Mouse (Mus musculus) CH12.LX (cell line): ENCODE results near the gene Slc13a4. TPM values are rescaled to one million over a fixed set of nuclear protein-coding genes. Genes with fewer than 3 reads are reported as not detected.

Experiments
- DNase-seq: peaks from one replicate; pipeline ENCODE4 v3.0.0-alpha.2; 2013; ENCODE audit errors: extremely low read depth
- H3K27ac ChIP-seq: 2 replicates; pipeline ENCODE4 v1.5.1; 2012; ENCODE audit warnings: low read depth, mild to moderate bottlenecking, control low read depth, moderate library complexity; ENCODE audit not compliant: insufficient read depth
- H3K27me3 ChIP-seq: replicated peaks from 2 replicates; pipeline ENCODE3; 2012; ENCODE audit warnings: inconsistent platforms
- H3K36me3 ChIP-seq, 2 experiments: replicated peaks in 1 of 2; 2 replicates each; pipeline versions ENCODE3 to v1.6.1; 2012; ENCODE audit warnings: inconsistent platforms in 1 of 2, low read length in 1 of 2, mild to moderate bottlenecking in 1 of 2, mixed read lengths in 1 of 2, moderate library complexity in 1 of 2; ENCODE audit not compliant: control insufficient read depth in 1 of 2, insufficient read depth in 1 of 2
- H3K4me1 ChIP-seq, 2 experiments: 2 replicates each; pipeline ENCODE4 v1.6.1; 2012; ENCODE audit warnings: inconsistent platforms in 1 of 2, moderate library complexity in 1 of 2; ENCODE audit not compliant: insufficient read depth in 2 of 2, control insufficient read depth in 1 of 2
- H3K4me2 ChIP-seq: 2 replicates; pipeline ENCODE4 v1.6.1; 2012; ENCODE audit warnings: low read depth, mild to moderate bottlenecking, control low read depth; ENCODE audit not compliant: poor library complexity, insufficient read depth, severe bottlenecking
- H3K4me3 ChIP-seq, 3 experiments: fragments of 150-350 bp in 1 of 3; sonication (generic) in 1 of 3; replicated peaks in 1 of 3; 2 replicates each; pipeline versions ENCODE3 to v1.5.1; 2011 to 2012; ENCODE audit warnings: low read depth in 2 of 3, low read length in 2 of 3, mild to moderate bottlenecking in 2 of 3, moderate library complexity in 2 of 3, control low read depth in 1 of 3, improper control_type of control experiment in 1 of 3, inconsistent platforms in 1 of 3, mixed read lengths in 1 of 3; ENCODE audit not compliant: poor library complexity in 1 of 3
- H3K79me2 ChIP-seq: replicated peaks from 2 replicates; pipeline ENCODE4 v1.6.1; 2012; ENCODE audit warnings: mild to moderate bottlenecking, moderate library complexity; ENCODE audit not compliant: control insufficient read depth, poor library complexity, insufficient read depth, severe bottlenecking; ENCODE audit errors: extremely low read depth
- H3K9ac ChIP-seq: 2 replicates; pipeline ENCODE4 v1.6.1; 2012; ENCODE audit warnings: low read depth, mild to moderate bottlenecking, control low read depth, moderate library complexity; ENCODE audit not compliant: insufficient read depth
- H3K9me3 ChIP-seq: replicated peaks from 2 replicates; pipeline ENCODE3; 2012; ENCODE audit warnings: low read length, inconsistent platforms, mixed read lengths
- CTCF ChIP-seq, 2 experiments: IDR thresholded peaks in 1 of 2; conservative IDR thresholded peaks in 1 of 2; 2 replicates each; pipeline ENCODE4 v1.5.1; 2011 to 2012; ENCODE audit warnings: low read depth in 2 of 2, low read length in 2 of 2, improper control_type of control experiment in 1 of 2, inconsistent platforms in 1 of 2, mild to moderate bottlenecking in 1 of 2, moderate library complexity in 1 of 2
- ELF1 ChIP-seq: IDR thresholded peaks from 2 replicates; pipeline ENCODE4 v1.6.1; 2014; ENCODE audit warnings: low read depth, mild to moderate bottlenecking, inconsistent platforms, low read length, improper control_type of control experiment
- EP300 ChIP-seq: IDR thresholded peaks from 2 replicates; pipeline ENCODE4 v1.6.1; 2011; ENCODE audit warnings: low read length, improper control_type of control experiment
- ETS1 ChIP-seq: conservative IDR thresholded peaks from 2 replicates; pipeline ENCODE4 v1.6.1; 2012; ENCODE audit warnings: low read depth, mild to moderate bottlenecking, inconsistent platforms, low read length, improper control_type of control experiment, moderate library complexity
- HCFC1 ChIP-seq: IDR thresholded peaks from 2 replicates; pipeline ENCODE4 v1.6.1; 2012; ENCODE audit warnings: low read depth, mild to moderate bottlenecking, inconsistent platforms, low read length, improper control_type of control experiment
- IRF4 ChIP-seq: IDR thresholded peaks from 2 replicates; pipeline ENCODE4 v1.6.1; 2014; ENCODE audit warnings: low read depth, mild to moderate bottlenecking, inconsistent platforms, low read length, improper control_type of control experiment
- JUN ChIP-seq: IDR thresholded peaks from 2 replicates; pipeline ENCODE4 v1.6.1; 2011; ENCODE audit warnings: low read depth, mild to moderate bottlenecking, low read length, improper control_type of control experiment, moderate library complexity; ENCODE audit not compliant: insufficient read depth
- KAT2A ChIP-seq: IDR thresholded peaks from 2 replicates; pipeline ENCODE4 v1.6.1; 2012; ENCODE audit warnings: low read length, improper control_type of control experiment, inconsistent platforms; ENCODE audit not compliant: insufficient replicate concordance
- MAFK ChIP-seq: IDR thresholded peaks from 2 replicates; pipeline ENCODE4 v1.6.1; 2011; ENCODE audit warnings: low read length, improper control_type of control experiment; ENCODE audit not compliant: insufficient replicate concordance
- MAX ChIP-seq: IDR thresholded peaks from 2 replicates; pipeline ENCODE4 v1.6.1; 2011; ENCODE audit warnings: low read length, improper control_type of control experiment
- MAZ ChIP-seq: IDR thresholded peaks from 2 replicates; pipeline ENCODE4 v1.6.1; 2012; ENCODE audit warnings: low read depth, mild to moderate bottlenecking, inconsistent platforms, low read length, improper control_type of control experiment, moderate library complexity
- MEF2A ChIP-seq: IDR thresholded peaks from 2 replicates; pipeline ENCODE4 v1.6.1; 2014; ENCODE audit warnings: low read depth, mild to moderate bottlenecking, inconsistent platforms, low read length, improper control_type of control experiment, borderline replicate concordance
- MXI1 ChIP-seq: IDR thresholded peaks from 2 replicates; pipeline ENCODE4 v1.6.1; 2011; ENCODE audit warnings: mild to moderate bottlenecking, low read depth, low read length, improper control_type of control experiment
- MYC ChIP-seq: IDR thresholded peaks from 2 replicates; pipeline ENCODE4 v1.6.1; 2011; ENCODE audit warnings: low read depth, mild to moderate bottlenecking, improper control_type of control experiment, low read length
- NELFE ChIP-seq: IDR thresholded peaks from 2 replicates; pipeline ENCODE4 v1.6.1; 2011; ENCODE audit warnings: low read depth, low read length, improper control_type of control experiment
- NRF1 ChIP-seq: IDR thresholded peaks from 2 replicates; pipeline ENCODE4 v1.6.1; 2014; ENCODE audit warnings: low read depth, mild to moderate bottlenecking, inconsistent platforms, low read length, improper control_type of control experiment, moderate library complexity
- PAX5 ChIP-seq: IDR thresholded peaks from 2 replicates; pipeline ENCODE4 v1.6.1; 2012; ENCODE audit warnings: low read length, inconsistent platforms, mixed read lengths
- POLR2A ChIP-seq: IDR thresholded peaks from 2 replicates; pipeline ENCODE4 v1.6.1; 2011; ENCODE audit warnings: low read depth, mild to moderate bottlenecking, improper control_type of control experiment, low read length
- POLR2AphosphoS2 ChIP-seq: IDR thresholded peaks from 2 replicates; pipeline ENCODE4 v1.6.1; 2011; ENCODE audit warnings: low read depth, low read length, improper control_type of control experiment
- RAD21 ChIP-seq: IDR thresholded peaks from 2 replicates; pipeline ENCODE4 v1.6.1; 2011; ENCODE audit warnings: low read depth, mild to moderate bottlenecking, low read length, improper control_type of control experiment, moderate library complexity
- SIN3A ChIP-seq: IDR thresholded peaks from 2 replicates; pipeline ENCODE4 v1.6.1; 2012; ENCODE audit warnings: low read length, improper control_type of control experiment, inconsistent platforms
- SMC3 ChIP-seq: IDR thresholded peaks from 2 replicates; pipeline ENCODE4 v1.6.1; 2011; ENCODE audit warnings: low read depth, low read length, improper control_type of control experiment
- TBP ChIP-seq: conservative IDR thresholded peaks from 2 replicates; pipeline ENCODE4 v1.6.1; 2011; ENCODE audit warnings: low read depth, low read length, improper control_type of control experiment
- TCF12 ChIP-seq: IDR thresholded peaks from 2 replicates; pipeline ENCODE4 v1.6.1; 2014; ENCODE audit warnings: low read depth, mild to moderate bottlenecking, inconsistent platforms, low read length, improper control_type of control experiment
- UBTF ChIP-seq: IDR thresholded peaks from 2 replicates; pipeline ENCODE4 v1.6.1; 2012; ENCODE audit warnings: low read depth, mild to moderate bottlenecking, inconsistent platforms, low read length, improper control_type of control experiment, moderate library complexity
- USF1 ChIP-seq: IDR thresholded peaks from 2 replicates; pipeline ENCODE4 v1.6.1; 2014; ENCODE audit warnings: low read depth, mild to moderate bottlenecking, inconsistent platforms, low read length, improper control_type of control experiment
- USF2 ChIP-seq: conservative IDR thresholded peaks from 2 replicates; pipeline ENCODE4 v1.6.1; 2011; ENCODE audit warnings: low read depth, low read length, improper control_type of control experiment
- ZC3H11A ChIP-seq: IDR thresholded peaks from 2 replicates; pipeline ENCODE4 v1.6.1; 2012; ENCODE audit warnings: low read depth, mild to moderate bottlenecking, inconsistent platforms, low read length, improper control_type of control experiment
- ZMIZ1 ChIP-seq: IDR thresholded peaks from 2 replicates; pipeline ENCODE4 v1.6.1; 2012; ENCODE audit warnings: low read depth, mild to moderate bottlenecking, inconsistent platforms, low read length, improper control_type of control experiment
- ZNF384 ChIP-seq: IDR thresholded peaks from 2 replicates; pipeline ENCODE4 v1.6.1; 2012; ENCODE audit warnings: low read depth, low read length, improper control_type of control experiment, inconsistent platforms
- dilution Hi-C: fragments of 300-500 bp; cut with MboI; formaldehyde crosslinking; loops from 2 replicates; pipeline ENCODE4 v1.14.3; 2020; ENCODE audit warnings: low sequenced_read_pairs; ENCODE audit not compliant: extremely low pct_unique_long_range_greater_than_20kb, extremely low pct_ligation_motif_present
- in situ Hi-C: fragments of 300-500 bp; cut with MboI; formaldehyde crosslinking; loops from 3 replicates; pipeline ENCODE4 v1.14.3; 2019; ENCODE audit warnings: low sequenced_read_pairs, low pct_ligation_motif_present, low pct_unique_long_range_greater_than_20kb, mixed read lengths
- polyA plus RNA-seq: library from polyadenylated mRNA; unstranded; fragments of >175 nt; gene quantifications from 2 replicates; pipeline ENCODE4 v1.2.1, GENCODE M21; 2012; ENCODE audit warnings: low read depth; ENCODE audit not compliant: insufficient read length
- total RNA-seq, 2 experiments: library from RNA; depleted of rRNA; stranded (reverse); fragments of 300-350 nt in 1 of 2; fragments of >200 nt in 1 of 2; gene quantifications; 2 replicates each; pipeline ENCODE4 v1.2.3; 2012 to 2014

Slc13a4 gene
- total and polyA plus RNA-seq, 3 experiments, result not detected

GRCm38 (mm10) chr6:35253474-35253873, 54.5 kb downstream of the Slc13a4 start:
- Histone ChIP-seq H3K9ac (peak overlapping the region; percentile 83), H3K36me3 (peaks cover 0 to 22% of the 10 kb centered on the region in 2 experiments), H3K9me3 (no peaks in the 10 kb centered on the region), H3K27ac (no peak overlapping the region), H3K4me3 (peak overlapping the region; percentile 68 to 90 (median 80)), H3K79me2 (peaks cover 23% of the 10 kb centered on the region), H3K4me2 (peak overlapping the region; percentile 97), H3K4me1 (peaks cover 16 to 52% of the 10 kb centered on the region in 2 experiments), H3K27me3 (no peaks in the 10 kb centered on the region)
- TF ChIP-seq NELFE (no peak), NRF1 (no peak), MAFK (no peak), MXI1 (no peak), TCF12 (no peak), ELF1 (no peak), IRF4 (no peak), JUN (no peak), RAD21 (no peak), POLR2AphosphoS2 (no peak), ETS1 (no peak), ZNF384 (no peak), CTCF (conservative IDR thresholded peaks at IDR 0.05 in 1 of 2, IDR thresholded peaks at IDR 0.05 in 1 of 2; ENCODE audit: low read depth in 2 of 2, low read length in 2 of 2) (no peak), EP300 (no peak), KAT2A (no peak), ZC3H11A (no peak), MAX (no peak)
- in situ Hi-C loops, result no loop called here
- dilution Hi-C loops, result no loop called here
- no peak for DNase-seq

- Histone ChIP-seq H3K9ac (peak overlapping the region; percentile 83), H3K36me3 (peaks cover 0 to 16% of the 10 kb centered on the region in 2 experiments), H3K4me2 (peak overlapping the region; percentile 97), H3K4me1 (peaks cover 16 to 50% of the 10 kb centered on the region in 2 experiments), H3K79me2 (peaks cover 16% of the 10 kb centered on the region), H3K27me3 (no peaks in the 10 kb centered on the region), H3K9me3 (no peaks in the 10 kb centered on the region), H3K27ac (no peak overlapping the region; the same call in 1 of the 2 replicates), H3K4me3 (peak overlapping the region; percentile 68 to 90 (median 80))
- TF ChIP-seq POLR2A, result peak; percentile 94
- TF ChIP-seq MYC, result peak; percentile 33
- TF ChIP-seq MAFK, result no peak
- 0 out of 2 replicates have a peak, but pooled peaks have one; percentile 21 for TF ChIP-seq TBP
- peak; percentile 72 for TF ChIP-seq SIN3A
- peak; percentile 43; the same call in 1 of the 2 replicates for TF ChIP-seq MAX
- peak; percentile 30; the same call in 1 of the 2 replicates for TF ChIP-seq MEF2A
- peak; percentile 71 for TF ChIP-seq HCFC1
- no peak for TF ChIP-seq USF2
- TF ChIP-seq MAZ, result 0 out of 2 replicates have a peak, but pooled peaks have one; percentile 13
- peak; percentile 24 to 80; a peak in 2 of 4 replicates for TF ChIP-seq CTCF (conservative IDR thresholded peaks at IDR 0.05 in 1 of 2, IDR thresholded peaks at IDR 0.05 in 1 of 2; ENCODE audit: low read depth in 2 of 2, low read length in 2 of 2)
- no peak for TF ChIP-seq PAX5
- TF ChIP-seq ZMIZ1, result peak; percentile 63; the same call in 1 of the 2 replicates
- no peak for TF ChIP-seq USF1
- TF ChIP-seq UBTF, result no peak
- peak; percentile 86 for TF ChIP-seq TCF12
- peak; percentile 91 for TF ChIP-seq NELFE
- TF ChIP-seq RAD21, result peak; percentile 41
- TF ChIP-seq ELF1, result peak; percentile 95
- peak; percentile 55; the same call in 1 of the 2 replicates for TF ChIP-seq MXI1
- peak; percentile 40 for TF ChIP-seq SMC3
- in situ Hi-C loops (no loop called here), dilution Hi-C loops (no loop called here)
- peak; percentile 84 for DNase-seq
Measured at GRCm38 (mm10) chr6:35252477-35253346, 55.2 kb downstream of the Slc13a4 start.
